16 mouse cellular contexts compared by ENCODE assay signal in the genomic region with DNA sequence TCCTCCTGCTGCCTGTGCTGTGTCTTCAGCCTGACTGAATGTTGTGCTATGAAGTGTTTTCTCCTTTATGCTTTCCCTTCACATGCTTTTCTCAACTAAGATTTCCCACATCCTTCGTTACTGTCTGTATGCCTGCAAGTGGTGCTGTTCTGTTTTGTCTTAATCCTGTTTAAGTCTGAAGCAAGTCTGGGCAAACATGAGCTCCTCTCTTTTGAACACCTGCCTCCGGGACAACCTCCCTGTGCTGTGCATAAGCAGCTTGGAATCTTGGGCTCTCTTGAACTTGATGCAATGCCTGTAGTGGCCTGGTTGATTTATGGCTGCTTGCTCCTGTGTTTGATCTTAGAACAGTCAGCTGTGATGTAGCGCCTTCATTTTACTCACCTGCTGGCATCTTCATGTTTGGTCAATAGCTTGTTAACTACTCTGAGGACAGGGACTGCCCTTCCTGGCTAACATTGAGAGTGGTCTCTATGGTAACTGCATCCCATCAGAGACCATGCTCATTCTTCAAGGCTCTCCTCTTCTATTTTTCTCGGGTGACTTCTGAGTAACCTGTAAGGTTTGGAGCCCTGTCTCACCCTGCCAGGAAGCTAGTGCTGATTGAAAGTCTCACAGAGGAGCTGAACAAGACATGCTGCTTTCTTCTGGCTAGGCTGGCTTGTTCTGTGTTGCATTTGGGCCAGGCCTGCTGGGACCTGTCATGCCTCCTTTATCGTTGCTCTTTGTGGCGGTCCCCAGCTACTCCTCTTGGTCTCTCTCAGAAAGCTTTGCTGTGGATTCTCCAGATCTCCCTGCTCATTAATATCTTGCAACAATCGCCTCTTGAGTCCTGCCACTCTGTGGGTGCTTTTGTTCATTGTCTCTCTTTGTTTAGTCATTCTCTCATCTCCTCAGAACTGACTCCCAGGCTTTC.
A peak's percentile ranks its signal among the peaks of the same experiment; 100 is the strongest.
DNase-seq lines count a peak whose midpoint lies in the region; ATAC-seq and TF ChIP-seq lines count a peak whose summit lies in the region.
"Had no signal": no experiment of that assay in that cellular context is flagged by ENCODE, and none has a peak within 500 bp of the region (broad histone marks: within the 10 kb centered on the region; RNA-seq: fewer than 3 reads in every experiment).

No protein-coding gene starts in this region.

- H3K27me3 ChIP-seq in forebrain, embryonic 14.5 days (replicated peaks; ENCODE audit: control insufficient read depth, insufficient read depth, low read length) = no peaks in the 10 kb centered on the region
- H3K27me3 ChIP-seq in forebrain, embryonic 11.5 days (ENCODE audit: control insufficient read depth, insufficient read depth, low read length) = no peaks in the 10 kb centered on the region
- H3K27me3 ChIP-seq in midbrain, embryonic 12.5 days = no peaks in the 10 kb centered on the region
- no peaks in the 10 kb centered on the region for H3K27me3 ChIP-seq in midbrain, embryonic 11.5 days (ENCODE audit: control insufficient read depth, insufficient read depth, low read length)
- H3K27me3 ChIP-seq in stomach, postnatal 0 days (ENCODE audit: control insufficient read depth, insufficient read depth, low read length) = no peaks in the 10 kb centered on the region
- H3K27me3 ChIP-seq: heart, embryonic 12.5 days; limb, embryonic 15.5 days had no signal

- no peaks in the 10 kb centered on the region for H3K4me1 ChIP-seq in forebrain, embryonic 14.5 days (ENCODE audit: control insufficient read depth, insufficient read depth, low read length)
- H3K4me1 ChIP-seq in forebrain, embryonic 11.5 days (replicated peaks; ENCODE audit: control insufficient read depth, insufficient read depth, low read length) = no peaks in the 10 kb centered on the region
- peaks cover 5% of the 10 kb centered on the region; the same call in 1 of the 2 replicates for H3K4me1 ChIP-seq in midbrain, embryonic 12.5 days
- H3K4me1 ChIP-seq in midbrain, embryonic 11.5 days (ENCODE audit: control insufficient read depth, insufficient read depth, low read length) = no peaks in the 10 kb centered on the region
- H3K4me1 ChIP-seq in stomach, postnatal 0 days (replicated peaks; ENCODE audit: control insufficient read depth, insufficient read depth) = no peaks in the 10 kb centered on the region
- H3K4me1 ChIP-seq: heart, embryonic 12.5 days; limb, embryonic 15.5 days had no signal

- no peaks in the 10 kb centered on the region for H3K9me3 ChIP-seq in forebrain, embryonic 14.5 days (replicated peaks; ENCODE audit: control insufficient read depth, low read length)
- H3K9me3 ChIP-seq in forebrain, embryonic 11.5 days (ENCODE audit: control insufficient read depth, low read length) = no peaks in the 10 kb centered on the region
- no peaks in the 10 kb centered on the region for H3K9me3 ChIP-seq in midbrain, embryonic 12.5 days
- H3K9me3 ChIP-seq in midbrain, embryonic 11.5 days (ENCODE audit: control insufficient read depth, low read length) = no peaks in the 10 kb centered on the region
- no peaks in the 10 kb centered on the region for H3K9me3 ChIP-seq in stomach, postnatal 0 days (ENCODE audit: control insufficient read depth, low read length)
- H3K9me3 ChIP-seq: heart, embryonic 12.5 days; limb, embryonic 15.5 days had no signal

- peak; percentile 44 for ATAC-seq in forebrain, embryonic 14.5 days
- ATAC-seq in forebrain, embryonic 11.5 days (replicated peaks; ENCODE audit: low FRiP score) = no peak
- no peak for ATAC-seq in midbrain, embryonic 12.5 days (ENCODE audit: low FRiP score, low read depth)
- ATAC-seq in midbrain, embryonic 11.5 days (ENCODE audit: low FRiP score) = no peak
- peak; percentile 15; the same call in 1 of the 2 replicates for ATAC-seq in stomach, postnatal 0 days (ENCODE audit: low FRiP score, low TSS enrichment)
- no peak for ATAC-seq in activated CD4-positive, CD25-positive, alpha-beta regulatory T cell, adult 4 months

- no peak overlapping the region for H3K4me3 ChIP-seq in forebrain, embryonic 14.5 days (ENCODE audit: low read depth, low read length)
- H3K4me3 ChIP-seq in forebrain, embryonic 11.5 days (ENCODE audit: low read depth, low read length) = no peak overlapping the region
- H3K4me3 ChIP-seq in midbrain, embryonic 12.5 days = no peak overlapping the region
- no peak overlapping the region for H3K4me3 ChIP-seq in midbrain, embryonic 11.5 days (ENCODE audit: low read depth, low read length)
- no peak overlapping the region for H3K4me3 ChIP-seq in stomach, postnatal 0 days (ENCODE audit: low read depth, low read length)
- H3K4me3 ChIP-seq: heart, embryonic 12.5 days; left cerebral cortex, adult 2 months; limb, embryonic 15.5 days had no signal

- 58% methylated on average over 7 of the region's 7 CpGs for WGBS in forebrain, embryonic 14.5 days
- 74% methylated on average over 7 of the region's 7 CpGs for WGBS in forebrain, embryonic 11.5 days
- WGBS in midbrain, embryonic 12.5 days = 58% methylated on average over 7 of the region's 7 CpGs
- 63% methylated on average over 7 of the region's 7 CpGs for WGBS in midbrain, embryonic 11.5 days
- WGBS in stomach, postnatal 0 days = 58% methylated on average over 7 of the region's 7 CpGs

- no peak overlapping the region for H3K9ac ChIP-seq in forebrain, embryonic 14.5 days (ENCODE audit: low read length)
- no peak overlapping the region for H3K9ac ChIP-seq in forebrain, embryonic 11.5 days (ENCODE audit: low read length)
- no peak overlapping the region for H3K9ac ChIP-seq in midbrain, embryonic 12.5 days (replicated peaks)
- no peak overlapping the region for H3K9ac ChIP-seq in midbrain, embryonic 11.5 days (ENCODE audit: low read length)
- H3K9ac ChIP-seq in stomach, postnatal 0 days (ENCODE audit: low read length) = no peak overlapping the region
- H3K9ac ChIP-seq: heart, embryonic 12.5 days; limb, embryonic 15.5 days had no signal

- no peaks in the 10 kb centered on the region for H3K36me3 ChIP-seq in forebrain, embryonic 14.5 days (ENCODE audit: control insufficient read depth, insufficient read depth, low read length)
- no peaks in the 10 kb centered on the region for H3K36me3 ChIP-seq in forebrain, embryonic 11.5 days (ENCODE audit: control insufficient read depth, insufficient read depth, low read length)
- H3K36me3 ChIP-seq in midbrain, embryonic 12.5 days = no peaks in the 10 kb centered on the region
- no peaks in the 10 kb centered on the region for H3K36me3 ChIP-seq in midbrain, embryonic 11.5 days (ENCODE audit: control insufficient read depth, insufficient read depth, low read length)
- no peaks in the 10 kb centered on the region for H3K36me3 ChIP-seq in stomach, postnatal 0 days (ENCODE audit: control insufficient read depth, insufficient read depth, low read length)
- H3K36me3 ChIP-seq: heart, embryonic 12.5 days; limb, embryonic 15.5 days had no signal

- 0 out of 2 replicates have a peak, but pooled peaks have one; percentile 11 for TF ChIP-seq CTCF in stomach, postnatal 0 days (IDR thresholded peaks at IDR 0.05; ENCODE audit: low read depth)

- no peak for TF ChIP-seq EP300 in stomach, postnatal 0 days (optimal IDR thresholded peaks at IDR 0.05)

- no peak overlapping the region for H3K27ac ChIP-seq in forebrain, embryonic 14.5 days (ENCODE audit: low read depth, low read length)
- no peak overlapping the region for H3K27ac ChIP-seq in forebrain, embryonic 11.5 days (ENCODE audit: low read depth, low read length)
- peak overlapping the region; percentile 42; the same call in 1 of the 2 replicates for H3K27ac ChIP-seq in midbrain, embryonic 12.5 days (replicated peaks)
- no peak overlapping the region for H3K27ac ChIP-seq in midbrain, embryonic 11.5 days (ENCODE audit: low read depth, low read length)
- peak overlapping the region; percentile 0; the same call in 1 of the 2 replicates for H3K27ac ChIP-seq in stomach, postnatal 0 days (replicated peaks)
- H3K27ac ChIP-seq: left cerebral cortex, adult 2 months; limb, embryonic 15.5 days had no signal

- peak; percentile 32 for DNase-seq in forebrain, embryonic 14.5 days (ENCODE audit: low spot score)
- no peak for DNase-seq in forebrain, embryonic 11.5 days (ENCODE audit: low spot score)
- no peak for DNase-seq in midbrain, embryonic 11.5 days (ENCODE audit: low spot score, missing footprints)
- DNase-seq in gonadal fat pad, adult 2 months (ENCODE audit: low read depth) = peak; percentile 81
- no peak for DNase-seq in stomach, postnatal 0 days (ENCODE audit: low spot score)
- DNase-seq: adrenal gland, adult 2 months; cerebellum, adult 9-11 months; gastrocnemius, postnatal 25 days; heart, postnatal 4 days; lung, adult 18-20 months; lung, postnatal 4 days had no signal

- no peak overlapping the region for H3K4me2 ChIP-seq in forebrain, embryonic 14.5 days (ENCODE audit: low read length)
- H3K4me2 ChIP-seq in forebrain, embryonic 11.5 days (ENCODE audit: low read depth, low read length, severe bottlenecking) = no peak overlapping the region
- H3K4me2 ChIP-seq in midbrain, embryonic 12.5 days (replicated peaks) = no peak overlapping the region
- H3K4me2 ChIP-seq in midbrain, embryonic 11.5 days = no peak overlapping the region
- no peak overlapping the region for H3K4me2 ChIP-seq in stomach, postnatal 0 days (replicated peaks; ENCODE audit: low read depth)
- H3K4me2 ChIP-seq: heart, embryonic 12.5 days; limb, embryonic 15.5 days had no signal

Comparison
In these comparisons a context has a peak if more than half of its experiments do, and no peak if none do; other contexts are left out.
1. ATAC-seq: peak in forebrain, embryonic 14.5 days (single experiment) and stomach, postnatal 0 days (single experiment); none in forebrain, embryonic 11.5 days (single experiment), midbrain, embryonic 12.5 days (single experiment), midbrain, embryonic 11.5 days (single experiment) and activated CD4-positive, CD25-positive, alpha-beta regulatory T cell, adult 4 months (single experiment).
2. DNase-seq: peak in forebrain, embryonic 14.5 days (single experiment) and gonadal fat pad, adult 2 months (single experiment); none in forebrain, embryonic 11.5 days (single experiment), midbrain, embryonic 11.5 days (single experiment) and stomach, postnatal 0 days (single experiment).
3. H3K27ac ChIP-seq: peak in midbrain, embryonic 12.5 days (single experiment) and stomach, postnatal 0 days (single experiment); none in forebrain, embryonic 14.5 days (single experiment), forebrain, embryonic 11.5 days (single experiment) and midbrain, embryonic 11.5 days (single experiment).